12 mouse cellular contexts compared by ENCODE assay signal in genomic region chr1:62382807-62383514, GRCm38 (mm10).
DNase-seq lines count a peak whose midpoint lies in the region; ATAC-seq lines count a peak whose summit lies in the region.
"Had no signal": no experiment of that assay in that cellular context is flagged by ENCODE, and none has a peak within 500 bp of the region (broad histone marks: within the 10 kb centered on the region; RNA-seq: fewer than 3 reads in every experiment).

No protein-coding gene starts in this region.

- ATAC-seq in heart, embryonic 13.5 days (ENCODE audit: extremely low read depth, insufficient number of reproducible peaks, low FRiP score, low TSS enrichment), result no peak
- peak; percentile 91 for ATAC-seq in liver, embryonic 12.5 days
- ATAC-seq: Patski had no signal

- 14% methylated on average over 14 of the region's 14 CpGs for WGBS in heart, embryonic 10.5 days
- 15% methylated on average over 14 of the region's 14 CpGs for WGBS in heart, embryonic 13.5 days
- WGBS in liver, embryonic 12.5 days (ENCODE audit: insufficient replicate concordance), result 25% methylated on average over 14 of the region's 14 CpGs

- peak overlapping the region; percentile 37 for H3K9ac ChIP-seq in heart, embryonic 13.5 days
- H3K9ac ChIP-seq in liver, embryonic 12.5 days, result no peak overlapping the region
- H3K9ac ChIP-seq: lung, embryonic 15.5 days; neural tube, embryonic 12.5 days had no signal

- H3K4me3 ChIP-seq in heart, embryonic 10.5 days, result no peak overlapping the region
- H3K4me3 ChIP-seq in heart, embryonic 13.5 days, result no peak overlapping the region
- no peak overlapping the region for H3K4me3 ChIP-seq in liver, embryonic 12.5 days
- H3K4me3 ChIP-seq: lung, embryonic 15.5 days; neural tube, embryonic 12.5 days had no signal

- H3K4me2 ChIP-seq in heart, embryonic 13.5 days, result peak overlapping the region; percentile 56
- H3K4me2 ChIP-seq in liver, embryonic 12.5 days, result peak overlapping the region; percentile 25
- H3K4me2 ChIP-seq: lung, embryonic 15.5 days; neural tube, embryonic 12.5 days had no signal

- H3K36me3 ChIP-seq in heart, embryonic 10.5 days, result no peaks in the 10 kb centered on the region
- H3K36me3 ChIP-seq in heart, embryonic 13.5 days, result no peaks in the 10 kb centered on the region
- no peaks in the 10 kb centered on the region for H3K36me3 ChIP-seq in liver, embryonic 12.5 days
- H3K36me3 ChIP-seq: lung, embryonic 15.5 days; neural tube, embryonic 12.5 days had no signal

- peak overlapping the region; percentile 37; the same call in 1 of the 2 replicates for H3K27ac ChIP-seq in heart, embryonic 10.5 days
- H3K27ac ChIP-seq in heart, embryonic 13.5 days (replicated peaks), result peak overlapping the region; percentile 39; the same call in 1 of the 2 replicates
- peak overlapping the region; percentile 34; the same call in 1 of the 2 replicates for H3K27ac ChIP-seq in liver, embryonic 12.5 days
- H3K27ac ChIP-seq: lung, embryonic 15.5 days; neural tube, embryonic 12.5 days had no signal

- H3K9me3 ChIP-seq in heart, embryonic 10.5 days, result no peaks in the 10 kb centered on the region; the same call in 1 of the 2 replicates
- H3K9me3 ChIP-seq in heart, embryonic 13.5 days, result peaks cover 4% of the 10 kb centered on the region; the same call in 1 of the 2 replicates
- H3K9me3 ChIP-seq in liver, embryonic 12.5 days (replicated peaks), result no peaks in the 10 kb centered on the region
- H3K9me3 ChIP-seq: lung, embryonic 15.5 days; neural tube, embryonic 12.5 days had no signal

- no peak for DNase-seq in heart, embryonic 10.5 days (ENCODE audit: low spot score)
- no peak for DNase-seq in heart, postnatal 25 days (ENCODE audit: low spot score)
- DNase-seq in Muller cell, postnatal 12 days (ENCODE audit: inconsistent ontology term), result peak; percentile 78
- DNase-seq in right cerebral cortex, postnatal 36 days (ENCODE audit: low spot score in 2 of 2), result no peak
- DNase-seq in left cerebral cortex, adult 11 months (ENCODE audit: low spot score), result no peak
- no peak for DNase-seq in right cerebral cortex, adult 18-20 months
- DNase-seq: B cell, adult 2 months had no signal

- intact Hi-C loops in heart, postnatal 25 days (cut with DNase I), result no loop called here

- H3K4me1 ChIP-seq in heart, embryonic 10.5 days, result peaks cover 10% of the 10 kb centered on the region; the same call in 1 of the 2 replicates
- peaks cover 21% of the 10 kb centered on the region for H3K4me1 ChIP-seq in heart, embryonic 13.5 days
- H3K4me1 ChIP-seq in liver, embryonic 12.5 days, result peaks cover 18% of the 10 kb centered on the region
- H3K4me1 ChIP-seq: neural tube, embryonic 12.5 days had no signal

- H3K27me3 ChIP-seq in heart, embryonic 10.5 days (ENCODE audit: insufficient read depth, poor library complexity, severe bottlenecking), result no peaks in the 10 kb centered on the region
- H3K27me3 ChIP-seq in heart, embryonic 13.5 days (replicated peaks), result no peaks in the 10 kb centered on the region
- no peaks in the 10 kb centered on the region for H3K27me3 ChIP-seq in liver, embryonic 12.5 days (replicated peaks)
- H3K27me3 ChIP-seq: lung, embryonic 15.5 days; neural tube, embryonic 12.5 days; Patski had no signal
